Mouse (Mus musculus) forebrain, embryonic 14.5 days (tissue): Measurements from ENCODE around the gene Ksr2. TPM values are rescaled to one million over a fixed set of nuclear protein-coding genes. Genes with fewer than 3 reads are reported as not detected.
A peak's percentile ranks its signal among the peaks of the same experiment; 100 is the strongest.

Experiments
- ATAC-seq: fragments of 200-750 bp; cut with Nextera tagmentation; 2 replicates; pipeline ENCODE4 v1.8.0; 2017; ENCODE audit warnings: mild to moderate bottlenecking, moderate library complexity
- DNase-seq: peaks from one replicate; pipeline ENCODE4 v3.0.0-alpha.2; 2015; ENCODE audit warnings: low spot score
- H3K27ac ChIP-seq: fragments of 300-500 bp; sonication (generic); 2 replicates; pipeline ENCODE4 v1.5.1; 2014; ENCODE audit warnings: low read depth, mild to moderate bottlenecking, control low read depth, low read length, moderate library complexity
- H3K27me3 ChIP-seq: fragments of 300-500 bp; sonication (generic); replicated peaks from 2 replicates; pipeline ENCODE4 v1.6.1; 2014; ENCODE audit warnings: low read length, control low read depth, mixed read lengths; ENCODE audit not compliant: control insufficient read depth, insufficient read depth
- H3K36me3 ChIP-seq: fragments of 300-500 bp; sonication (generic); 2 replicates; pipeline ENCODE4 v1.6.1; 2014; ENCODE audit warnings: low read length, control low read depth; ENCODE audit not compliant: control insufficient read depth, insufficient read depth
- H3K4me1 ChIP-seq: fragments of 300-500 bp; sonication (generic); 2 replicates; pipeline ENCODE4 v1.6.1; 2014; ENCODE audit warnings: antibody characterized with exemption, low read length, control low read depth; ENCODE audit not compliant: control insufficient read depth, insufficient read depth
- H3K4me2 ChIP-seq: fragments of 300-500 bp; sonication (generic); 2 replicates; pipeline ENCODE4 v1.6.1; 2014; ENCODE audit warnings: mild to moderate bottlenecking, control low read depth, low read length
- H3K4me3 ChIP-seq: fragments of 300-500 bp; sonication (generic); 2 replicates; pipeline ENCODE4 v1.5.1; 2014; ENCODE audit warnings: low read depth, low read length, control low read depth
- H3K9ac ChIP-seq: fragments of 300-500 bp; sonication (generic); 2 replicates; pipeline ENCODE4 v1.6.1; 2014; ENCODE audit warnings: mild to moderate bottlenecking, low read length, control low read depth, moderate library complexity
- H3K9me3 ChIP-seq: fragments of 300-500 bp; sonication (generic); replicated peaks from 2 replicates; pipeline ENCODE4 v1.6.1; 2016; ENCODE audit warnings: low read length, control low read depth, mixed read lengths; ENCODE audit not compliant: control insufficient read depth
- WGBS: fragments of 180-500 bp; shearing (Covaris S2); extraction: QIAGEN DNeasy Blood & Tissue Kit; methylation state at CpG from one replicate; pipeline ENCODE4 v1.1.7; 2014; 5-methylcytosine and 5-hydroxymethylcytosine counted together
- polyA plus RNA-seq: library from polyadenylated mRNA; unstranded; fragments of >200 nt; fragmentation: Nextera tagmentation; extraction: Ambion mirVana; gene quantifications from 2 replicates; pipeline ENCODE4 v1.2.1, GENCODE M21; 2014

Ksr2 gene
- polyA plus RNA-seq, 1 experiment from 2014 or later: 1.4 TPM

- no peak overlapping the region for H3K4me3 ChIP-seq
- H3K36me3 ChIP-seq: no peaks in the 10 kb centered on the region
- ATAC-seq (peak; percentile 37; the same call in 1 of the 2 replicates), DNase-seq (no peak)
- no peak overlapping the region for H3K27ac ChIP-seq
- H3K4me2 ChIP-seq: no peak overlapping the region
- H3K4me1 ChIP-seq: no peaks in the 10 kb centered on the region
- no peak overlapping the region for H3K9ac ChIP-seq
- H3K27me3 ChIP-seq: no peaks in the 10 kb centered on the region
- WGBS: 58% methylated on average over 8 of the region's 8 CpGs
- H3K9me3 ChIP-seq: no peaks in the 10 kb centered on the region
Measured at GRCm38 (mm10) chr5:117675840-117676239, 262.0 kb downstream of the Ksr2 start.

- Histone ChIP-seq H3K4me1 (no peaks in the 10 kb centered on the region), H3K4me2 (no peak overlapping the region), H3K4me3 (no peak overlapping the region), H3K27ac (no peak overlapping the region), H3K36me3 (no peaks in the 10 kb centered on the region), H3K27me3 (no peaks in the 10 kb centered on the region), H3K9me3 (no peaks in the 10 kb centered on the region), H3K9ac (no peak overlapping the region)
- WGBS: 93% methylated on average over 6 of the region's 6 CpGs
- DNase-seq: no peak
- ATAC-seq: no peak
Measured at GRCm38 (mm10) chr5:117677231-117677630, 263.4 kb downstream of the Ksr2 start.

GRCm38 (mm10) chr5:117678371-117678770 lies 264.6 kb downstream of the Ksr2 start:
- no peaks in the 10 kb centered on the region for H3K36me3 ChIP-seq
- no peaks in the 10 kb centered on the region for H3K27me3 ChIP-seq
- WGBS: 80% methylated on average over 5 of the region's 5 CpGs
- no peak overlapping the region for H3K4me3 ChIP-seq
- no peak for ATAC-seq
- no peak overlapping the region for H3K9ac ChIP-seq
- no peak for DNase-seq
- no peaks in the 10 kb centered on the region for H3K4me1 ChIP-seq
- no peak overlapping the region for H3K27ac ChIP-seq
- no peaks in the 10 kb centered on the region for H3K9me3 ChIP-seq
- H3K4me2 ChIP-seq: no peak overlapping the region

GRCm38 (mm10) chr5:117682226-117682625 lies 268.4 kb downstream of the Ksr2 start:
- no peak overlapping the region for H3K9ac ChIP-seq
- no peak overlapping the region for H3K4me2 ChIP-seq
- 95% methylated on average over 3 of the region's 3 CpGs for WGBS
- H3K4me1 ChIP-seq: no peaks in the 10 kb centered on the region
- H3K9me3 ChIP-seq: no peaks in the 10 kb centered on the region
- no peaks in the 10 kb centered on the region for H3K36me3 ChIP-seq
- DNase-seq (no peak), ATAC-seq (no peak)
- H3K27me3 ChIP-seq: no peaks in the 10 kb centered on the region
- no peak overlapping the region for H3K4me3 ChIP-seq
- no peak overlapping the region for H3K27ac ChIP-seq

GRCm38 (mm10) chr5:117684491-117684890 lies 270.7 kb downstream of the Ksr2 start:
- Histone ChIP-seq H3K4me3 (no peak overlapping the region), H3K27ac (no peak overlapping the region), H3K27me3 (no peaks in the 10 kb centered on the region), H3K9ac (no peak overlapping the region), H3K4me2 (no peak overlapping the region), H3K9me3 (no peaks in the 10 kb centered on the region), H3K4me1 (no peaks in the 10 kb centered on the region; the same call in 1 of the 2 replicates), H3K36me3 (no peaks in the 10 kb centered on the region)
- ATAC-seq: no peak
- 98% methylated on average over 8 of the region's 8 CpGs for WGBS
- no peak for DNase-seq

GRCm38 (mm10) chr5:117687770-117688352 lies 274.1 kb downstream of the Ksr2 start:
- ATAC-seq: no peak
- peak; percentile 39 for DNase-seq
- Histone ChIP-seq H3K9ac (no peak overlapping the region), H3K27me3 (no peaks in the 10 kb centered on the region), H3K27ac (no peak overlapping the region), H3K4me3 (no peak overlapping the region), H3K9me3 (no peaks in the 10 kb centered on the region), H3K36me3 (no peaks in the 10 kb centered on the region), H3K4me1 (no peaks in the 10 kb centered on the region; the same call in 1 of the 2 replicates), H3K4me2 (no peak overlapping the region)
- 25% methylated on average over 4 of the region's 4 CpGs for WGBS

- 39% methylated on average over 3 of the region's 3 CpGs for WGBS
- DNase-seq (no peak), ATAC-seq (no peak)
- Histone ChIP-seq H3K36me3 (no peaks in the 10 kb centered on the region), H3K9me3 (no peaks in the 10 kb centered on the region), H3K4me3 (no peak overlapping the region), H3K9ac (no peak overlapping the region), H3K27me3 (no peaks in the 10 kb centered on the region), H3K4me1 (no peaks in the 10 kb centered on the region; the same call in 1 of the 2 replicates), H3K27ac (no peak overlapping the region), H3K4me2 (no peak overlapping the region)
Measured at GRCm38 (mm10) chr5:117688738-117689137, 274.9 kb downstream of the Ksr2 start.

- Histone ChIP-seq H3K36me3 (no peaks in the 10 kb centered on the region), H3K27me3 (no peaks in the 10 kb centered on the region), H3K27ac (no peak overlapping the region), H3K4me2 (no peak overlapping the region), H3K4me3 (no peak overlapping the region), H3K9me3 (no peaks in the 10 kb centered on the region), H3K4me1 (no peaks in the 10 kb centered on the region; the same call in 1 of the 2 replicates), H3K9ac (no peak overlapping the region)
- no peak for DNase-seq
- no peak for ATAC-seq
- 51% methylated on average over 8 of the region's 8 CpGs for WGBS
Measured at GRCm38 (mm10) chr5:117689840-117690239, 276.0 kb downstream of the Ksr2 start.

GRCm38 (mm10) chr5:117691271-117691670 lies 277.5 kb downstream of the Ksr2 start:
- no peak overlapping the region for H3K27ac ChIP-seq
- H3K9ac ChIP-seq: no peak overlapping the region
- DNase-seq (no peak), ATAC-seq (no peak)
- H3K4me2 ChIP-seq: no peak overlapping the region
- H3K36me3 ChIP-seq: no peaks in the 10 kb centered on the region
- H3K4me3 ChIP-seq: no peak overlapping the region
- no peaks in the 10 kb centered on the region for H3K27me3 ChIP-seq
- no peaks in the 10 kb centered on the region for H3K9me3 ChIP-seq
- H3K4me1 ChIP-seq: no peaks in the 10 kb centered on the region; the same call in 1 of the 2 replicates
- 69% methylated on average over 7 of the region's 7 CpGs for WGBS
